Mouse (Mus musculus) heart, postnatal 10 days (tissue): ENCODE data around the gene 1110065P20Rik. TPM values are rescaled to one million over a fixed set of nuclear protein-coding genes. Genes with fewer than 3 reads are reported as not detected.
A peak's percentile ranks its signal among the peaks of the same experiment; 100 is the strongest.

ENCODE experiments used
- DNase-seq, 2 experiments: peaks; one replicate each; pipeline ENCODE4 v3.0.0; 2021
- intact Hi-C: fragments of 180-260 bp; cut with DNase I; formaldehyde crosslinking; loops from one replicate; pipeline ENCODE4 v1.15.1; 2025
- total RNA-seq, 2 experiments: library from RNA; stranded (reverse); gene quantifications; 2 replicates each; pipeline ENCODE4 v1.2.3; 2021

Gene 1110065P20Rik
- total RNA-seq, 2 experiments from 2014 or later, result 28.7 to 33.5 TPM

- intact Hi-C loops, result loop anchor here (1.0 to 5.0 kb wide), 2 partner anchors 45 to 135 kb away; partner anchors contain the start of genes Mtf1 and Sf3a3
- peak; percentile 86 to 91 for DNase-seq
These were observed 3.4 kb downstream of the 1110065P20Rik start for GRCm38 (mm10) chr4:124847573-124847972.

DNA sequence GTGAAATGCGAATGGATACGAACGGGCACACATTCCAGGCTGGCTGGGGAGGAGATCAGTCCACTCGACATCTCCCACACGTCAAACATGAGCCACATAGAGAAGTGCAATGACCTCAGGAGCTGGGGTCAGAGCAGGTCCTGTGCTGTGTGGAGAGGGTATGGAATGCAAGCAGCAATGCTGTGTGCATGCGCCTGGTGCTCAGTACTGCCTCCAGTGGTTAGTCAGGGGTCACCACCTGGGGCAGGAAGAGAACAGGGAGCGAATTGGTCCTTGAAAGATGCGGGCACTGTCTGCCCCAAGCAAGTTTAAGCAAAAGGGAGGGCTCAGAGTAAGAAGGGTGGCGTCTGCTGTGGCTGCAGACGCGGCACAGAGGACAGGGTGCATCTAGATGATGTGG lies 7.5 kb downstream of the 1110065P20Rik start:
- DNase-seq, result peak; percentile 19 to 51
- intact Hi-C loops, result no loop called here

DNA sequence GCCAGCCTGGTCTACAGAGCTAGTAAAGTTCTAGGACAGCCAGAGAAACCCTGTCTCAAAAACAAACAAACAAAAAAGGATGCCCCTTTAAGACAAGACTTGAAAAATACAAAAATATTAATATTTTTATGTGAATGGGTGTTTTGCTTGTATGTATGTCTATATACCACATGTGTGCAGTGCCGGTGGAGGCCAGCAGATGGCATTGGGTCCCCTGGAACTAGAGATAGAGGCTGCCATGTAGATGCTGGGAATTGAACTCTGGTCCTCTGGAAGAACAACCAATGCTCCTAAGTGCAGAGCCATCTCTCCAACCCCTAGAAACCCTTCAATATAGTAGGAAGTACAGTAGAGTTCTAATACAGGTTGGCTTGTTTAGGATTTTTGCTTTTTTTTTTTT lies 10.0 kb downstream of the 1110065P20Rik start:
- intact Hi-C loops, result no loop called here
- no peak for DNase-seq

DNA sequence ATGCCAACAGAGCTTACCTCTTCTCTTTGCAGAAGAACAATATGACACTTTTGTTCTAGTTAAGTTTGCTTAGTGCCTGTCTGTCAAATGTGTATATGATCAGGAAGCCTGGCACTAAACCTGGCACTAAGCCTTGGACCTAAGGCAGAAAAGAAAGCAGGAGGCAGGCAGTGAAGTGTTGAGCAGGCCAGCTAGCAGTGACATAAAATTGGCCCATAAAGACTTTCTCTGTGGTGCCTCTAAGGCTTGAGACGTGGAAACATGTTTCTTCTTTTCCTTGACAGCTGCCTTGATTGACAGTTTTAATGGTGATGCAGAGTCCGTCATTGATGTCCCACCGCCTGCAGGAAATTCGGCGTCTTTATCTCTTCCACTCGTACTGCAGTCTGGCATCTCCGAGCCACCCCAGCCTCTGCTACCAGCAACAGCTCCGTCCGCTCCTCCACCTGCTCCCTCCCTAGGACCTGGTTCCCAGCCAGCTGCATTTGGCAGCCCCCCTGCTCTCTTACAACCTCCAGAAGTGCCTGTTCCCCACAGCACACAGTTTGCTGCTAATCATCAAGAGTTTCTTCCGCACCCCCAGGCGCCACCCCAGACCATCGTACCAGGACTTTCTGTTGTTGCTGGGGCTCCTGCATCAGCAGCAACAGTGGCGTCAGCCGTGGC lies 12.8 kb downstream of the 1110065P20Rik start:
- no peak for DNase-seq
- intact Hi-C loops, result no loop called here

DNA sequence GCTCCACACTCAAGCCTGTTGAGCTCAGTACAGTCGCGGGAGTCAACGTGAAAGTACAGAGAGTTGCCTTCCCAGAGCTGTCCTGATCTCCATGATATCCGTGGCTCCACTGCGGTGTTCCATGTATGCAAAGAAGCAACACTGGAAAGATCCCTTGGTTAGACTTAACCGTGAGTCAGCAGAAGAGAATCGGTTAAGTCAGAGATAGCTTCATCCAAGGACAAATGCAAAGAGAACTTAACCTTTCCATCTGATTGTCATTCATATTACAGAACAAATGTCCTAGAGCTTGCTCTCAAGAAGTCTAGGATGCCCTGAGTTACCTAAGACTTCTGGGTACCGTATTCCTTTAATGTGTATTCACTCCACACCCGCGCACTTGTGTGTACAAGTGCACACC lies 18.2 kb downstream of the 1110065P20Rik start:
- intact Hi-C loops, result no loop called here
- DNase-seq, result no peak

DNA sequence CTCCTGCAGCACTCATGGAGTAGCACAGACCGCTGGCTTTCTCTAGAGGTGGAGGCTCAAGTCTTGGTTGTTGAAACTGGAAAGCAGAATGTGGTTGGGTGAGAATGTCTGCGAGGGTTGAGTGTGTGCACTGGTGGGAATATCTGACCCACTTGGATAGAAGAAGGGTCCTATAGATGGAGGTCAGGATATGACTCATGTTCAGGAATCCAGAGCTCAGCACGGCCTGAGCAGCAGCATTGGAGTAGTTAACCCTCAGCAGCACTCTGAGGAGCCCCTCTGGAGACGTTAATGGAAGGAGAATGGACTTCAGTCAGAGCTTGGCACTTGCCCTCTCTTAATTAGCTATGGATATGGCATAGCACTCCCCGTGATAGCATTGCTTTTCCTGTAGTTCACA lies 21.3 kb downstream of the 1110065P20Rik start:
- no peak for DNase-seq
- intact Hi-C loops, result no loop called here

DNA sequence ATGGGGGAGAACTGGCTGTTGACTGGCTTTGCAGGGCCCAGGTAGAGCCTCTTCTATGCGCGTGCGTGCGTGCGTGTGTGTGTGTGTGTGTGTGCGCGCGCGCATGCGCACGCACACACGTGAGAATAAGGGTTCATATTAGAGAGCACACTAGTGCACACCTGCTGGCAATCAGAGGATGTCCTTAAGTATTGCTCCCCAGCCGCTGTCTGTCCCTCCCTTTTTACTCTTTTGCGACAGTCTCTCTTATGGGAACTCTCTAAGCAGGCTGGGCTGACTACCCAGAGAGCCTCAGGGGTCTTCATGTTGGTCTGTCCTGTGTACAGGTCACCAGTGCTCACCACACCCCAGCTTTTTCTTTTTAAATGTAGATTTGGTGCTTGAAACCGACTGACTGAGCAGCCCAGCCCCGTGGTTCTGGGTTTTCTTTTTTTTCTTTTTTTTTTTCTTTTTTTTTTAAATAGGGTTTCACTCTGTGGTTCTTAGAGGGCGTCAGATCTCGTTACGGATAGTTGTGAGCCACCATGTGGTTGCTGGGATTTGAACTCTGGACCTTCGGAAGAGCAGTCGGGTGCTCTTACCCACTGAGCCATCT lies 25.5 kb downstream of the 1110065P20Rik start:
- intact Hi-C loops, result no loop called here

GRCm38 (mm10) chr4:124824967-124825366 lies 26.0 kb downstream of the 1110065P20Rik start:
- intact Hi-C loops, result no loop called here
- DNase-seq, result no peak

More for the DNA sequence above, 25.5 kb downstream of the 1110065P20Rik start:
- no peak for DNase-seq

DNA sequence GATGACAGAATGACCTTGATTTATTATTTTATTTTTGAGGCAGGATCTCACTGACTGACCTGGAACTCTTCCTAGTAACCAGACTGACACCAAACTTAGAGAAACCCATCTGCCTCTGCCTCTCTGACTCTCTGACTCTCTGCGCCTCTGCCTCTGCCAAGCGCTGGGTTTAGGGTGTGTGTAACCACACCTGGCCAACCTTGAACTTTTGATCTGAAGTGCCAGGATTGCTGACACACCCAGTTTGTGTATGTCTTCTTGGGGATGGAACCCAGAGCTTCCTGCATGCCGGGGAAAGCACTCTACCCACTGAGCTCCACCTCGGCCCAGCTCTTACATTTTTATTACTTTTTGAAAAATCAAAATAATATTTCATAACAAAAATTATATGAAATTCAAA lies 32.2 kb downstream of the 1110065P20Rik start:
- no peak for DNase-seq

DNA sequence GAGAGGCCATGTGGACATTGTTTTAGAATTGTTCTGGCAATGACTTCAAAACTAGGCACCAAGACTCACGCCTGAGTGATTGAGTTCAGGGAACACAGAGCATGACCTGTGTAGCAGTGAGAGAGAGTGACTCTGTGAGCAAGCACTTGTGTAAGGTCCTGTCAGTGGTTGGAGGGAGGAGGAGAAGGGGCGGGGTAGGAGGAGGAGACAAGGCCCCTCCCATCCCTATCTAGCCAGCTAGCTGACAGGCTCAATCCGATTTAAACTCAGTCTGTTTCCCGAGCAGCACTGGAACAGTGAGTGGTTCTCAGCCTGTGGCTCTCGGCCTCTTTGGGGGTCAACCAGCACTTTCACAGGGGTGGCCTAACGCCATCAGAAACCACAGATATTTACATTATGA lies 33.2 kb downstream of the 1110065P20Rik start:
- intact Hi-C loops, result no loop called here
- DNase-seq, result peak; percentile 59 to 62

More for the DNA sequence above, 32.2 kb downstream of the 1110065P20Rik start:
- intact Hi-C loops, result no loop called here

DNA sequence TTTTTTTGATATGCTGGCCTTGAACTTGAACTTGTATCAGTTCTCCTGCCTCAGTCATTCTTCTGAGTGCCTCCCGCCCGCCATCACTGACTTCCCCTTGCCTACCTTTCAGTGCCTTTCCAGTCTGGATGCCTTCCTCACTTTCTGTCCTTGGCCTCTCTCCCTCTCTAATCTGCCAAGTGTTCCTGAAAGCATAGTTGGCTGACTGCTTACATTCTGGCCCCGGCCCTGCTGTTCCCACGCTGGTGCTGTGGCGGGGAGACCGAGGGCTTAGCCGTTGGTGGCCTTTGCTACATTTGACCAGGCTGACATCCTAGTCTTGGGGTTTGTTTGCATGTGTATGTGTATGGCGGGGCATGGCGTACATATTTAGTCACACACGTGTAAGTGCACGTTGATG lies 35.1 kb downstream of the 1110065P20Rik start:
- intact Hi-C loops, result no loop called here
- peak; percentile 26 to 43 for DNase-seq

- intact Hi-C loops, result no loop called here
- DNase-seq, result peak; percentile 15 to 21
These were observed 39.5 kb downstream of the 1110065P20Rik start for GRCm38 (mm10) chr4:124811347-124811975.

- intact Hi-C loops, result no loop called here
- DNase-seq, result no peak
These were observed 40.9 kb downstream of the 1110065P20Rik start for GRCm38 (mm10) chr4:124810056-124810455.

DNA sequence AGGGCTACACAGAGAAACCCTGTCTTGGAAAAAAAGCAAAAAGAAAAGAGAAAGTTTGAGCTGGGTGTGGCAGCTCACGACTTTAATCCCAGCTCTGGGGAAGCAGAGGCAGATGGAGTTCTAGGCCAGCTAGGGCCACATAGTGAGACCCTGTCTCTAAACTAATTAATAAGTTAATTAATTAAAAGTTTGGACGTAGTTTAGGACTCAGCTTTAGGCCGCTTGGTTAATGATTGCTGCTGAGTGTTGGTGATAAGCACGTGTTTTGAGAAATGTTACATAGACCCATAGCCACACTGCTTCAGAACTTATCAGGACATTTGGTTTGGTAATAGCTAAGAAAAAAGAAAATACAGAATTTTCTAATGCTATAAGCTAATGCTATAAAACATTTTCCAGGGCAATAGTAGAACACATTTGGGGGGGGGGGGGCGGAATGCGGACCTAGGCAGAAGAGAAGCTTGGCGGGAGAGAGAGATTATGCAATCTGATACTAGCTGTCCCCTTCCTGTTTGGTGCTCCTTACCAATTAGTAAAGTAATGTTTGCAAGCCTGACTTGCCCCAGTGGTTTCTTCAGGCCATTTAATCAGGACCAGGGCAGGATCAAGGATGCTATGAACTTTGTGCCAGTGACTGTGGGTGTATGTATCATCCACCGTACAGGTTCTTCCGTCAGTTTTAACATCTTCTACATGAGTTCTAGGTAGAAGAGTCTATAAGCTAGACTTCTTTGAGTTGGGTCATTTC lies 41.7 kb downstream of the 1110065P20Rik start:
- intact Hi-C loops, result no loop called here
- no peak for DNase-seq

- DNase-seq, result peak; percentile 8 to 13
- intact Hi-C loops, result no loop called here
These were observed 42.5 kb downstream of the 1110065P20Rik start for GRCm38 (mm10) chr4:124808511-124808910.

- intact Hi-C loops, result no loop called here
These were observed 47.6 kb downstream of the 1110065P20Rik start for GRCm38 (mm10) chr4:124803406-124803805.

GRCm38 (mm10) chr4:124802309-124803260 lies 48.4 kb downstream of the 1110065P20Rik start:
- peak; percentile 97 to 99 for DNase-seq
- intact Hi-C loops, result loop anchor here (1.0 kb wide), 2 partner anchors 45 to 88 kb away; partner anchors contain the start of gene Sf3a3

More at GRCm38 (mm10) chr4:124803406-124803805, 47.6 kb downstream of the 1110065P20Rik start:
- no peak for DNase-seq

GRCm38 (mm10) chr4:124801552-124802308 lies 49.3 kb downstream of the 1110065P20Rik start, which contains the start of gene Mtf1:
Gene Mtf1, plus strand, starts transcription at chr4:124802104.
- peak; percentile 89 to 91 for DNase-seq
- intact Hi-C loops, result loop anchor here (1.0 kb wide), 2 partner anchors 46 to 87 kb away; partner anchors contain the start of gene Sf3a3
